Mouse (Mus musculus): ENCODE measurements around the gene Btn1a1.

DNA sequence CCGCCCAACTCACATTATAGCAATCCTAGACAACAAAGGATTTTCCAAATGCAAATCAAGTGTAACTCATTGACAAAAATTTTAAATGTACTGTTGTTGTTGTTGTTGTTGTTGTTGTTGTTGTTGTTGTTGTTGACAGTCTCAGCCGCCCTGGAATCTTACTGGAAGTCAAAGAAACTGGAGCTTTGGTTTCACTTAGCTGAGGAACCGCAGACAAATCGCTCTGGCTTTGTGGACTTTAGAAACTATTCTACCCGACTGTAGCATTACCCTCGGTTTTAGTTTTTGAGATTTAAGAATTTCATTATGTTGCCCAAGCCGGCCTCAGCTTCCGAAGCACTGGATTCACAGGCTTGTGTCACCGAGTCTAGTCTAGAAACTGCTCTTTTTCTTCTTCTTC is 11.8 kb downstream of the Btn1a1 start:
- TF ChIP-seq CTCF (IDR thresholded peaks at IDR 0.05): no peak
- no peak for TF ChIP-seq EP300 (IDR thresholded peaks at IDR 0.05)

Measured in lung, postnatal 0 days (tissue).